Mouse (Mus musculus): ENCODE results near the gene Nrf1.

The Nrf1 gene

GRCm38 (mm10) chr6:30147058-30147457, 99.3 kb downstream of the Nrf1 start:
- DNase-seq (ENCODE audit: low spot score), result no peak

- DNase-seq (ENCODE audit: low spot score), result no peak
These were observed 100.0 kb downstream of the Nrf1 start for GRCm38 (mm10) chr6:30147753-30148152.

GRCm38 (mm10) chr6:30150471-30150870, 102.7 kb downstream of the Nrf1 start:
- no peak for DNase-seq (ENCODE audit: low spot score)

- DNase-seq (ENCODE audit: low spot score), result no peak
These were observed 104.4 kb downstream of the Nrf1 start for GRCm38 (mm10) chr6:30152163-30152562.

GRCm38 (mm10) chr6:30152649-30153048, 104.9 kb downstream of the Nrf1 start:
- no peak for DNase-seq (ENCODE audit: low spot score)

GRCm38 (mm10) chr6:30153076-30153475, 105.3 kb downstream of the Nrf1 start:
- no peak for DNase-seq (ENCODE audit: low spot score)

- no peak for DNase-seq (ENCODE audit: low spot score)
These were observed 106.1 kb downstream of the Nrf1 start for GRCm38 (mm10) chr6:30153733-30154415.

- no peak for DNase-seq (ENCODE audit: low spot score)
These were observed 111.8 kb downstream of the Nrf1 start for GRCm38 (mm10) chr6:30159516-30160045.

GRCm38 (mm10) chr6:30160408-30160807, 112.6 kb downstream of the Nrf1 start:
- no peak for DNase-seq (ENCODE audit: low spot score)

- DNase-seq (ENCODE audit: low spot score), result no peak
These were observed 113.8 kb downstream of the Nrf1 start for GRCm38 (mm10) chr6:30161618-30162017.

GRCm38 (mm10) chr6:30162091-30162490, 114.3 kb downstream of the Nrf1 start:
- DNase-seq (ENCODE audit: low spot score), result no peak

- DNase-seq (ENCODE audit: low spot score), result no peak
These were observed 118.6 kb downstream of the Nrf1 start for GRCm38 (mm10) chr6:30166349-30166748.

- no peak for DNase-seq (ENCODE audit: low spot score)
These were observed 119.4 kb downstream of the Nrf1 start for GRCm38 (mm10) chr6:30167192-30167591.

GRCm38 (mm10) chr6:30168275-30168674, 120.5 kb downstream of the Nrf1 start:
- no peak for DNase-seq (ENCODE audit: low spot score)

- DNase-seq (ENCODE audit: low spot score), result no peak
These were observed 121.4 kb downstream of the Nrf1 start for GRCm38 (mm10) chr6:30169148-30169547.

GRCm38 (mm10) chr6:30171226-30171625, 123.4 kb downstream of the Nrf1 start:
- DNase-seq (ENCODE audit: low spot score), result no peak

- DNase-seq (ENCODE audit: low spot score), result no peak
These were observed 124.2 kb downstream of the Nrf1 start for GRCm38 (mm10) chr6:30171967-30172366.

GRCm38 (mm10) chr6:30172441-30172819, 124.6 kb downstream of the Nrf1 start:
- DNase-seq (ENCODE audit: low spot score), result no peak

GRCm38 (mm10) chr6:30172820-30173550, 125.2 kb downstream of the Nrf1 start:
- DNase-seq (ENCODE audit: low spot score), result no peak

- DNase-seq (ENCODE audit: low spot score), result no peak
These were observed 126.0 kb downstream of the Nrf1 start for GRCm38 (mm10) chr6:30173551-30174460.

GRCm38 (mm10) chr6:30174461-30175224, 126.9 kb downstream of the Nrf1 start:
- DNase-seq (ENCODE audit: low spot score), result no peak
